Mouse (Mus musculus) MN1 (cell line): ENCODE data around the gene Atg3.

Source experiments
- DNase-seq: peaks from one replicate; pipeline ENCODE4 v3.0.0-alpha.2; 2016; ENCODE audit warnings: low spot score

Atg3 gene

GRCm38 (mm10) chr16:45158522-45159388 lies at the start of gene Atg3, which contains the start of gene Slc35a5:
Gene Atg3, plus strand, starts transcription at chr16:45158785.
Gene Slc35a5, minus strand, starts transcription at chr16:45158706.
- DNase-seq, result peak; percentile 97

- DNase-seq, result peak; percentile 32
Measured at GRCm38 (mm10) chr16:45110498-45110897, 48.1 kb upstream of the Atg3 start.

GRCm38 (mm10) chr16:45117200-45117599 lies 41.4 kb upstream of the Atg3 start:
- DNase-seq, result no peak

GRCm38 (mm10) chr16:45118760-45119159 lies 39.8 kb upstream of the Atg3 start:
- DNase-seq, result no peak

GRCm38 (mm10) chr16:45120844-45121425 lies 37.6 kb upstream of the Atg3 start:
- DNase-seq, result peak; percentile 41

- peak; percentile 19 for DNase-seq
Measured at GRCm38 (mm10) chr16:45122571-45122970, 36.0 kb upstream of the Atg3 start.

GRCm38 (mm10) chr16:45124230-45125203 lies 34.1 kb upstream of the Atg3 start:
- no peak for DNase-seq

GRCm38 (mm10) chr16:45127936-45128710 lies 30.5 kb upstream of the Atg3 start:
- no peak for DNase-seq

GRCm38 (mm10) chr16:45141711-45142110 lies 16.9 kb upstream of the Atg3 start:
- DNase-seq, result peak; percentile 6

- no peak for DNase-seq
Measured at GRCm38 (mm10) chr16:45142565-45142964, 16.0 kb upstream of the Atg3 start.

- DNase-seq, result no peak
Measured at GRCm38 (mm10) chr16:45145119-45145518, 13.5 kb upstream of the Atg3 start.

GRCm38 (mm10) chr16:45148488-45149082 lies 10.0 kb upstream of the Atg3 start:
- DNase-seq, result no peak

- DNase-seq, result no peak
Measured at GRCm38 (mm10) chr16:45154741-45155250, 3.8 kb upstream of the Atg3 start.

- DNase-seq, result peak; percentile 81
Measured at GRCm38 (mm10) chr16:45158136-45158521, 456 bp upstream of the Atg3 start.

GRCm38 (mm10) chr16:45159389-45159716 lies 768 bp downstream of the Atg3 start:
- no peak for DNase-seq

GRCm38 (mm10) chr16:45178552-45178951 lies 20.0 kb downstream of the Atg3 start:
- DNase-seq, result no peak

GRCm38 (mm10) chr16:45181824-45182223 lies 23.2 kb downstream of the Atg3 start:
- no peak for DNase-seq

GRCm38 (mm10) chr16:45192613-45193012 lies 34.0 kb downstream of the Atg3 start:
- DNase-seq, result peak; percentile 59

- peak; percentile 36 for DNase-seq
Measured at GRCm38 (mm10) chr16:45196816-45197215, 38.2 kb downstream of the Atg3 start.

- DNase-seq, result no peak
Measured at GRCm38 (mm10) chr16:45201395-45201794, 42.8 kb downstream of the Atg3 start.

- no peak for DNase-seq
Measured at GRCm38 (mm10) chr16:45204438-45204837, 45.9 kb downstream of the Atg3 start.
